Mouse (Mus musculus) frontal cortex, postnatal 36 days (tissue): ENCODE measurements around the gene Olfr494.

Experiments
- DNase-seq, 2 experiments: peaks; one replicate each; pipeline ENCODE4 v3.0.0; 2022; ENCODE audit warnings: low spot score in 2 of 2

The Olfr494 gene

GRCm38 (mm10) chr7:108365035-108365434 lies at the start of gene Olfr494:
TSS of gene Olfr494 (plus strand) at chr7:108365335.
- DNase-seq = no peak

- no peak for DNase-seq
These were observed 41.6 kb upstream of the Olfr494 start, which contains the start of gene Olfr492 for GRCm38 (mm10) chr7:108323574-108323973. TSS of gene Olfr492 (minus strand) at chr7:108323674.

- no peak for DNase-seq
These were observed 18.3 kb upstream of the Olfr494 start, which contains the start of gene Olfr493 for GRCm38 (mm10) chr7:108346879-108347278. TSS of gene Olfr493 (minus strand) at chr7:108346979.

- DNase-seq = no peak
These were observed 27.7 kb downstream of the Olfr494 start, which contains the start of gene Olfr495 for GRCm38 (mm10) chr7:108392867-108393266. TSS of gene Olfr495 (plus strand) at chr7:108393167.
